Mouse (Mus musculus): ENCODE results near the gene Pomgnt2. TPM values are rescaled to one million over a fixed set of nuclear protein-coding genes. Genes with fewer than 3 reads are reported as not detected.

Pomgnt2 gene
- polyA plus RNA-seq, 1 experiment from 2014 or later: 7.3 TPM

- no peak for ATAC-seq (ENCODE audit: low FRiP score, low TSS enrichment)
- no peaks in the 10 kb centered on the region for H3K27me3 ChIP-seq (ENCODE audit: control insufficient read depth, insufficient read depth, low read length)
- no peaks in the 10 kb centered on the region for H3K4me1 ChIP-seq (replicated peaks; ENCODE audit: control insufficient read depth, insufficient read depth)
- no peak overlapping the region for H3K27ac ChIP-seq (replicated peaks)
- TF ChIP-seq EP300 (optimal IDR thresholded peaks at IDR 0.05) (no peak), CTCF (IDR thresholded peaks at IDR 0.05; ENCODE audit: low read depth) (no peak)
- DNase-seq (ENCODE audit: low spot score): no peak
- H3K36me3 ChIP-seq (ENCODE audit: control insufficient read depth, insufficient read depth, low read length): no peaks in the 10 kb centered on the region
- no peak overlapping the region for H3K9ac ChIP-seq (ENCODE audit: low read length)
- H3K4me2 ChIP-seq (replicated peaks; ENCODE audit: low read depth): no peak overlapping the region
- H3K4me3 ChIP-seq (ENCODE audit: low read depth, low read length): no peak overlapping the region
- no peaks in the 10 kb centered on the region for H3K9me3 ChIP-seq (ENCODE audit: control insufficient read depth, low read length)
- WGBS: 84% methylated on average over 4 of the region's 4 CpGs
Measured at GRCm38 (mm10) chr9:122020321-122020720, 23.4 kb upstream of the Pomgnt2 start.

- peak; percentile 71 for ATAC-seq (ENCODE audit: low FRiP score, low TSS enrichment)
- peak; percentile 91 for TF ChIP-seq CTCF (IDR thresholded peaks at IDR 0.05; ENCODE audit: low read depth)
- TF ChIP-seq EP300 (optimal IDR thresholded peaks at IDR 0.05): no peak
- H3K27ac ChIP-seq (replicated peaks): no peak overlapping the region
- no peak overlapping the region for H3K4me3 ChIP-seq (ENCODE audit: low read depth, low read length)
- H3K27me3 ChIP-seq (ENCODE audit: control insufficient read depth, insufficient read depth, low read length): no peaks in the 10 kb centered on the region
- WGBS: 9% methylated on average over 8 of the region's 8 CpGs
- H3K9me3 ChIP-seq (ENCODE audit: control insufficient read depth, low read length): no peaks in the 10 kb centered on the region
- no peaks in the 10 kb centered on the region for H3K4me1 ChIP-seq (replicated peaks; ENCODE audit: control insufficient read depth, insufficient read depth)
- H3K4me2 ChIP-seq (replicated peaks; ENCODE audit: low read depth): peak overlapping the region; percentile 21; the same call in 1 of the 2 replicates
- no peak overlapping the region for H3K9ac ChIP-seq (ENCODE audit: low read length)
- peak; percentile 47 for DNase-seq (ENCODE audit: low spot score)
- no peaks in the 10 kb centered on the region for H3K36me3 ChIP-seq (ENCODE audit: control insufficient read depth, insufficient read depth, low read length)
Measured at GRCm38 (mm10) chr9:122018782-122019395, 22.0 kb upstream of the Pomgnt2 start.

- 84% methylated on average over 5 of the region's 5 CpGs for WGBS
- no peak overlapping the region for H3K27ac ChIP-seq (replicated peaks)
- ATAC-seq (ENCODE audit: low FRiP score, low TSS enrichment): no peak
Measured at GRCm38 (mm10) chr9:122018079-122018478, 21.2 kb upstream of the Pomgnt2 start.

GRCm38 (mm10) chr9:122014241-122014667 is 17.3 kb upstream of the Pomgnt2 start:
- Histone ChIP-seq H3K4me1 (replicated peaks; ENCODE audit: control insufficient read depth, insufficient read depth) (no peaks in the 10 kb centered on the region), H3K27me3 (ENCODE audit: control insufficient read depth, insufficient read depth, low read length) (no peaks in the 10 kb centered on the region), H3K36me3 (ENCODE audit: control insufficient read depth, insufficient read depth, low read length) (no peaks in the 10 kb centered on the region), H3K9ac (ENCODE audit: low read length) (no peak overlapping the region), H3K9me3 (ENCODE audit: control insufficient read depth, low read length) (no peaks in the 10 kb centered on the region), H3K4me2 (replicated peaks; ENCODE audit: low read depth) (no peak overlapping the region), H3K4me3 (ENCODE audit: low read depth, low read length) (no peak overlapping the region), H3K27ac (replicated peaks) (no peak overlapping the region)
- peak; percentile 86 for TF ChIP-seq CTCF (IDR thresholded peaks at IDR 0.05; ENCODE audit: low read depth)
- no peak for TF ChIP-seq EP300 (optimal IDR thresholded peaks at IDR 0.05)
- 15% methylated on average over 10 of the region's 10 CpGs for WGBS
- ATAC-seq (ENCODE audit: low FRiP score, low TSS enrichment) (peak; percentile 49), DNase-seq (ENCODE audit: low spot score) (peak; percentile 83)

More at GRCm38 (mm10) chr9:122018079-122018478, 21.2 kb upstream of the Pomgnt2 start:
- TF ChIP-seq CTCF (IDR thresholded peaks at IDR 0.05; ENCODE audit: low read depth) (no peak), EP300 (optimal IDR thresholded peaks at IDR 0.05) (no peak)
- Histone ChIP-seq H3K27me3 (ENCODE audit: control insufficient read depth, insufficient read depth, low read length) (no peaks in the 10 kb centered on the region), H3K9ac (ENCODE audit: low read length) (no peak overlapping the region), H3K4me1 (replicated peaks; ENCODE audit: control insufficient read depth, insufficient read depth) (no peaks in the 10 kb centered on the region), H3K4me3 (ENCODE audit: low read depth, low read length) (no peak overlapping the region), H3K4me2 (replicated peaks; ENCODE audit: low read depth) (no peak overlapping the region), H3K9me3 (ENCODE audit: control insufficient read depth, low read length) (no peaks in the 10 kb centered on the region), H3K36me3 (ENCODE audit: control insufficient read depth, insufficient read depth, low read length) (no peaks in the 10 kb centered on the region)
- DNase-seq (ENCODE audit: low spot score): no peak

GRCm38 (mm10) chr9:122013629-122014028 is 16.7 kb upstream of the Pomgnt2 start:
- Histone ChIP-seq H3K4me2 (replicated peaks; ENCODE audit: low read depth) (no peak overlapping the region), H3K36me3 (ENCODE audit: control insufficient read depth, insufficient read depth, low read length) (no peaks in the 10 kb centered on the region)
- 64% methylated on average over 4 of the region's 4 CpGs for WGBS

GRCm38 (mm10) chr9:122012816-122013215 is 15.9 kb upstream of the Pomgnt2 start:
- H3K36me3 ChIP-seq (ENCODE audit: control insufficient read depth, insufficient read depth, low read length): no peaks in the 10 kb centered on the region
- no peaks in the 10 kb centered on the region for H3K4me1 ChIP-seq (replicated peaks; ENCODE audit: control insufficient read depth, insufficient read depth)
- H3K9me3 ChIP-seq (ENCODE audit: control insufficient read depth, low read length): no peaks in the 10 kb centered on the region
- no peak overlapping the region for H3K4me3 ChIP-seq (ENCODE audit: low read depth, low read length)
- H3K27me3 ChIP-seq (ENCODE audit: control insufficient read depth, insufficient read depth, low read length): no peaks in the 10 kb centered on the region
- DNase-seq (ENCODE audit: low spot score): no peak
- no peak overlapping the region for H3K27ac ChIP-seq (replicated peaks)
- H3K9ac ChIP-seq (ENCODE audit: low read length): no peak overlapping the region
- H3K4me2 ChIP-seq (replicated peaks; ENCODE audit: low read depth): no peak overlapping the region
- TF ChIP-seq EP300 (optimal IDR thresholded peaks at IDR 0.05) (no peak), CTCF (IDR thresholded peaks at IDR 0.05; ENCODE audit: low read depth) (no peak)
- WGBS: 86% methylated on average over 2 of the region's 2 CpGs
- no peak for ATAC-seq (ENCODE audit: low FRiP score, low TSS enrichment)

More at GRCm38 (mm10) chr9:122013629-122014028, 16.7 kb upstream of the Pomgnt2 start:
- ATAC-seq (ENCODE audit: low FRiP score, low TSS enrichment): no peak
- Histone ChIP-seq H3K9me3 (ENCODE audit: control insufficient read depth, low read length) (no peaks in the 10 kb centered on the region), H3K27ac (replicated peaks) (no peak overlapping the region), H3K4me3 (ENCODE audit: low read depth, low read length) (no peak overlapping the region), H3K4me1 (replicated peaks; ENCODE audit: control insufficient read depth, insufficient read depth) (no peaks in the 10 kb centered on the region), H3K27me3 (ENCODE audit: control insufficient read depth, insufficient read depth, low read length) (no peaks in the 10 kb centered on the region), H3K9ac (ENCODE audit: low read length) (no peak overlapping the region)
- TF ChIP-seq EP300 (optimal IDR thresholded peaks at IDR 0.05): no peak
- TF ChIP-seq CTCF (IDR thresholded peaks at IDR 0.05; ENCODE audit: low read depth): peak; percentile 37
- no peak for DNase-seq (ENCODE audit: low spot score)
